Mouse (Mus musculus): Measurements from ENCODE around the gene Ddn. TPM values are rescaled to one million over a fixed set of nuclear protein-coding genes. Genes with fewer than 3 reads are reported as not detected.

The Ddn gene
- polyA plus RNA-seq, 1 experiment from 2014 or later = 0.07 TPM

- Histone ChIP-seq H3K4me3 (ENCODE audit: low read depth, low read length) (no peak overlapping the region), H3K4me2 (replicated peaks; ENCODE audit: low read depth) (peak overlapping the region; percentile 49), H3K4me1 (replicated peaks; ENCODE audit: control insufficient read depth, insufficient read depth, low read length) (0 out of 2 replicates have a peak, but pooled peaks cover 19% of the 10 kb centered on the region), H3K27ac (ENCODE audit: low read depth, low read length) (peak overlapping the region; percentile 91; the same call in 1 of the 2 replicates), H3K9ac (ENCODE audit: low read depth, low read length) (no peak overlapping the region), H3K36me3 (ENCODE audit: control insufficient read depth, insufficient read depth) (no peaks in the 10 kb centered on the region), H3K27me3 (replicated peaks; ENCODE audit: control insufficient read depth, insufficient read depth, low read length) (peaks cover 89% of the 10 kb centered on the region), H3K9me3 (ENCODE audit: control insufficient read depth) (no peaks in the 10 kb centered on the region)
- ATAC-seq = peak; percentile 32
- TF ChIP-seq CTCF (IDR thresholded peaks at IDR 0.05; ENCODE audit: low read depth) = peak; percentile 90
- under 1% methylated on average over 32 of the region's 32 CpGs for WGBS
These were observed 5.2 kb downstream of the Ddn start for GRCm38 (mm10) chr15:98804054-98804453.

GRCm38 (mm10) chr15:98802926-98803325 lies 6.4 kb downstream of the Ddn start:
- WGBS = 4% methylated on average over 8 of the region's 8 CpGs
- Histone ChIP-seq H3K4me3 (ENCODE audit: low read depth, low read length) (0 out of 2 replicates have a peak overlapping the region, but pooled peaks have one; percentile 9), H3K9ac (ENCODE audit: low read depth, low read length) (peak overlapping the region; percentile 34; the same call in 1 of the 2 replicates), H3K4me2 (replicated peaks; ENCODE audit: low read depth) (peak overlapping the region; percentile 49), H3K36me3 (ENCODE audit: control insufficient read depth, insufficient read depth) (no peaks in the 10 kb centered on the region), H3K9me3 (ENCODE audit: control insufficient read depth) (no peaks in the 10 kb centered on the region), H3K27me3 (replicated peaks; ENCODE audit: control insufficient read depth, insufficient read depth, low read length) (peaks cover 88% of the 10 kb centered on the region), H3K27ac (ENCODE audit: low read depth, low read length) (peak overlapping the region; percentile 91), H3K4me1 (replicated peaks; ENCODE audit: control insufficient read depth, insufficient read depth, low read length) (0 out of 2 replicates have a peak, but pooled peaks cover 13% of the 10 kb centered on the region)
- TF ChIP-seq CTCF (IDR thresholded peaks at IDR 0.05; ENCODE audit: low read depth) = no peak
- peak; percentile 60 for ATAC-seq

- WGBS = 15% methylated on average over 12 of the region's 12 CpGs
- H3K4me1 ChIP-seq (replicated peaks; ENCODE audit: control insufficient read depth, insufficient read depth, low read length) = no peaks in the 10 kb centered on the region
- no peak overlapping the region for H3K4me3 ChIP-seq (ENCODE audit: low read depth, low read length)
- no peaks in the 10 kb centered on the region for H3K36me3 ChIP-seq (ENCODE audit: control insufficient read depth, insufficient read depth)
- ATAC-seq = no peak
- H3K27ac ChIP-seq (ENCODE audit: low read depth, low read length) = no peak overlapping the region
- no peak overlapping the region for H3K4me2 ChIP-seq (replicated peaks; ENCODE audit: low read depth)
- H3K27me3 ChIP-seq (replicated peaks; ENCODE audit: control insufficient read depth, insufficient read depth, low read length) = peaks cover 85% of the 10 kb centered on the region
- H3K9ac ChIP-seq (ENCODE audit: low read depth, low read length) = no peak overlapping the region
- TF ChIP-seq CTCF (IDR thresholded peaks at IDR 0.05; ENCODE audit: low read depth) = peak; percentile 87
- no peaks in the 10 kb centered on the region for H3K9me3 ChIP-seq (ENCODE audit: control insufficient read depth)
These were observed 9.9 kb downstream of the Ddn start for GRCm38 (mm10) chr15:98799396-98799795.

- no peak for ATAC-seq
- H3K9ac ChIP-seq (ENCODE audit: low read depth, low read length) = no peak overlapping the region
- H3K27ac ChIP-seq (ENCODE audit: low read depth, low read length) = no peak overlapping the region
- H3K27me3 ChIP-seq (replicated peaks; ENCODE audit: control insufficient read depth, insufficient read depth, low read length) = peaks cover 85% of the 10 kb centered on the region
- H3K4me1 ChIP-seq (replicated peaks; ENCODE audit: control insufficient read depth, insufficient read depth, low read length) = no peaks in the 10 kb centered on the region
- H3K9me3 ChIP-seq (ENCODE audit: control insufficient read depth) = no peaks in the 10 kb centered on the region
- 55% methylated on average over 3 of the region's 3 CpGs for whole genome bisulfite sequencing
- no peak overlapping the region for H3K4me3 ChIP-seq (ENCODE audit: low read depth, low read length)
- no peak for TF ChIP-seq CTCF (IDR thresholded peaks at IDR 0.05; ENCODE audit: low read depth)
- H3K4me2 ChIP-seq (replicated peaks; ENCODE audit: low read depth) = no peak overlapping the region
- H3K36me3 ChIP-seq (ENCODE audit: control insufficient read depth, insufficient read depth) = no peaks in the 10 kb centered on the region
These were observed 10.4 kb downstream of the Ddn start for GRCm38 (mm10) chr15:98798903-98799302.

GRCm38 (mm10) chr15:98797835-98798492 lies 11.3 kb downstream of the Ddn start:
- no peaks in the 10 kb centered on the region for H3K4me1 ChIP-seq (replicated peaks; ENCODE audit: control insufficient read depth, insufficient read depth, low read length)
- H3K9ac ChIP-seq (ENCODE audit: low read depth, low read length) = no peak overlapping the region
- WGBS = 12% methylated on average over 27 of the region's 28 CpGs
- H3K27ac ChIP-seq (ENCODE audit: low read depth, low read length) = no peak overlapping the region
- no peaks in the 10 kb centered on the region for H3K9me3 ChIP-seq (ENCODE audit: control insufficient read depth)
- no peak overlapping the region for H3K4me2 ChIP-seq (replicated peaks; ENCODE audit: low read depth)
- no peak for TF ChIP-seq CTCF (IDR thresholded peaks at IDR 0.05; ENCODE audit: low read depth)
- no peak overlapping the region for H3K4me3 ChIP-seq (ENCODE audit: low read depth, low read length)
- H3K27me3 ChIP-seq (replicated peaks; ENCODE audit: control insufficient read depth, insufficient read depth, low read length) = peaks cover 85% of the 10 kb centered on the region
- ATAC-seq = no peak
- H3K36me3 ChIP-seq (ENCODE audit: control insufficient read depth, insufficient read depth) = no peaks in the 10 kb centered on the region

- Histone ChIP-seq H3K27me3 (replicated peaks; ENCODE audit: control insufficient read depth, insufficient read depth, low read length) (peaks cover 91% of the 10 kb centered on the region), H3K36me3 (ENCODE audit: control insufficient read depth, insufficient read depth) (no peaks in the 10 kb centered on the region), H3K4me1 (replicated peaks; ENCODE audit: control insufficient read depth, insufficient read depth, low read length) (no peaks in the 10 kb centered on the region), H3K9me3 (ENCODE audit: control insufficient read depth) (no peaks in the 10 kb centered on the region), H3K9ac (ENCODE audit: low read depth, low read length) (no peak overlapping the region), H3K27ac (ENCODE audit: low read depth, low read length) (no peak overlapping the region), H3K4me2 (replicated peaks; ENCODE audit: low read depth) (no peak overlapping the region), H3K4me3 (ENCODE audit: low read depth, low read length) (no peak overlapping the region)
- TF ChIP-seq CTCF (IDR thresholded peaks at IDR 0.05; ENCODE audit: low read depth) = no peak
- WGBS = 2% methylated on average over 13 of the region's 13 CpGs
- ATAC-seq = peak; percentile 23
These were observed 12.3 kb downstream of the Ddn start for GRCm38 (mm10) chr15:98796803-98797595.

Measured in intestine, postnatal 0 days (tissue).